Mouse (Mus musculus) brain, embryonic 14.5 days (tissue): ENCODE measurements around the gene Emid1.

Source experiments
- CTCF ChIP-seq: fragments of 200-500 bp; IDR thresholded peaks from 2 replicates; pipeline ENCODE4 v1.5.1; 2012; ENCODE audit warnings: inconsistent platforms, mild to moderate bottlenecking, moderate library complexity, borderline replicate concordance; ENCODE audit not compliant: insufficient read depth, insufficient read length; ENCODE audit errors: extremely low read depth
- POLR2A ChIP-seq: fragments of 200-500 bp; IDR thresholded peaks from 2 replicates; pipeline ENCODE4 v1.6.1; 2012; ENCODE audit warnings: mild to moderate bottlenecking, inconsistent platforms, borderline replicate concordance; ENCODE audit not compliant: poor library complexity, insufficient read depth, insufficient read length, severe bottlenecking; ENCODE audit errors: extremely low read depth

DNA sequence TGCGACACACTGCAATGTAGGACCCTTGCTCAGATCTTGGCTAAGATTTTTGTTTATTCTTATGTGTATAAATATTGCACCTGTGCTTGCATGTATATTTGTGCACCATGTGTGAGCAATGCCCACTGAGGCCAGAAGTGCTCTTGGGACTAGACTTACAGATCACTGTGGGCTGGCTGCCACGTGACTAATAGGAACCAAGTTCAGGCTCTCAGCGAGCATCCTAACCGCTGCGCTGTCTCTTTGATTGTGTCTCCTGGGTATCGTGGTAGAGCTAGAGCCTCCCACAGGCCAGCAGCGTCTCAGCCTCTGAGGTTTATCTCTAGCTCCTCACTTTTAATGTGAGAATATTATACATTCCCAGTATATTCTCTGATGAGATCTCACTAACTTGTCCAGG lies 38.4 kb downstream of the Emid1 start:
- TF ChIP-seq POLR2A, result no peak
- TF ChIP-seq CTCF, result no peak
